In genomic region chr5:140498176-140498575, GRCm38 (mm10) we compare ENCODE assay signal across 18 mouse cellular contexts. TPM values are rescaled to one million over a fixed set of nuclear protein-coding genes. Genes with fewer than 3 reads are reported as not detected.
"Had no signal": no experiment of that assay in that cellular context is flagged by ENCODE, and none has a peak within 500 bp of the region (broad histone marks: within the 10 kb centered on the region; RNA-seq: fewer than 3 reads in every experiment).

No protein-coding gene starts in this region.

- DNase-seq: kidney, adult 8-10 months; kidney, postnatal 25 days; midbrain, embryonic 14.5 days; right cerebral cortex, postnatal 4 days; spleen, adult 18-20 months; thymus, adult 18-20 months; thymus, postnatal 14 days had no signal

- H3K4me3 ChIP-seq: limb, embryonic 12.5 days; liver, embryonic 12.5 days; neural tube, embryonic 12.5 days had no signal

- ATAC-seq: inflammation-experienced regulatory T-cells, adult 6 months; intestine, postnatal 0 days; liver, embryonic 12.5 days had no signal

- H3K27ac ChIP-seq: limb, embryonic 12.5 days; liver, embryonic 12.5 days; macrophage; neural tube, embryonic 12.5 days had no signal

RNA-seq across cellular contexts. Expression of gene Gm4869, which starts 52.7 kb away (rescaled TPM):
- total RNA-seq: layer of hippocampus, postnatal 10 days; left cerebral cortex, postnatal 36 days had no signal
- polyA plus RNA-seq: inflammation-experienced regulatory T-cells, adult 6 months; kidney, embryonic 16.5 days; limb, embryonic 12.5 days; liver, embryonic 12.5 days; liver, embryonic 16.5 days; macrophage; midbrain, embryonic 14.5 days; stomach, embryonic 14.5 days had no signal
